Mouse (Mus musculus): ENCODE results near the gene Lpar1. TPM values are rescaled to one million over a fixed set of nuclear protein-coding genes. Genes with fewer than 3 reads are reported as not detected.

Lpar1 gene
- polyA plus RNA-seq, 1 experiment from 2014 or later, result 90.5 TPM

DNA sequence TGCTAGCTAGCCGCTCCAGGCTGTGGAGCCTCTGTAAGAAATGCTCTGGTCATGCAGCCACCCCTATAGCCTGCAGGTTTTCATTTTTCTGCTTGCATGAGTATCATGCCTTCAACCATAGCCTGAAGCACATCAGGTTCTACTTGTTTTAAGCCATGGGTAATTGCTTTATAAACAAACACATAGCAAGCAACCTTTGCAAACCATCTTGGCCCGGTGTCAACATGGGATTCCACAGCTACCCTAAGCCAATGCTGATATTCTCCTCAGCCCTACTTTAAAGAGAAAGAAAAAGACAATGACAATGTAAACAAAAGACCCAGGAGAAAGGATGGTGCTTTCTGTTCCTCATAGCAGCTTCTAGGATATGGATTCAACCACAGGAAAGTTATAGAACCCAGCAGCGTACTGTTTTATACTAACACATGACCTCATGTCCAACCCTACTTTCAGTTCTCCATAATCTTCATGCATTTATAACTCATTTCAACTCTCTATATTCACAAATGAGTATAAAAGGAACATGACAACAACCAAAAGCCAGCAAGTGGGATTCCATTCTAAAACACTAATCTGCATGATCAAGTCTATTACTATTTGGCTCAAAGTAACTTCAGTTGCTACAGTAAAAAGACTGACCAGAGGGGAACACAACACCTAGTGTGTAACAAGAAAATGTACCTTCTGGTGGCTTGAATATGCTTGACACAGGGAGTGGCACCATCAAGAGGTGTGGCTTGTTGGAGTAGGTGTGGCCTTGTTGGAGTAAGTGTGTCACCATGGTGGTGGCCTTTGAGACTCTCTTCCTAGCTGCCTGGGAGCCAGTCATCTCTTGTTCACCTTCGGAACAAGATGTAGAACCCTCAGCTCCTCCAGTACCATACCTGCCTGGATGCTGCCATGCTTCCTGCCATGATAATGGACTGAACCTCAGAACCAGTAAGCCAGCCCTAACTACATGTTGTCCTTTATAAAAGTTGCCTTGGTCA lies 46.9 kb downstream of the Lpar1 start:
- WGBS, result 76% methylated on average over 4 of the region's 4 CpGs
- peaks cover 29% of the 10 kb centered on the region for H3K4me1 ChIP-seq
- H3K4me3 ChIP-seq (replicated peaks), result no peak overlapping the region
- H3K9me3 ChIP-seq (replicated peaks), result no peaks in the 10 kb centered on the region
- H3K9ac ChIP-seq, result no peak overlapping the region
- H3K36me3 ChIP-seq, result peaks cover 20% of the 10 kb centered on the region
- no peak for ATAC-seq (ENCODE audit: insufficient number of reproducible peaks, low FRiP score, low TSS enrichment, low read depth)
- H3K4me2 ChIP-seq (replicated peaks), result no peak overlapping the region
- H3K27me3 ChIP-seq, result no peaks in the 10 kb centered on the region
- no peak overlapping the region for H3K27ac ChIP-seq (replicated peaks)

DNA sequence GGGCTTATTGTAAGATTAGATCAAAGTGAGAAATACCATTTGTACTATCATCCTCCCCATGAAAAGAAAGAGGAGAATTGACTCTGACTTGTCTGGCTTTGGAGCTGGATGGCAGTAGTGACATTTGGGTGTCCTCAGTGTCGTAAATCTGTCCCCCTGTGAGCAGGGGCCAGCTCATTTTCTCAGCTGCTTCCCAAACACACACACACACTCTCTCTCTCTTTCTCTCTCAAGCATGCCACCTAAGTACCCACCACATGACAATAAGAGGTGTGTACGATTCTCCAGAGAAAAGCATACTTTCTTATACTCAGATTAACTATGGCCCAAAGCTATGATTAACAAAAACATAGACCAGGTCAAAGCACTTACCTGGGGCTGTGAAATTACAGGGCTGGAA lies 49.4 kb downstream of the Lpar1 start:
- H3K4me1 ChIP-seq, result peaks cover 49% of the 10 kb centered on the region
- peaks cover 20% of the 10 kb centered on the region for H3K36me3 ChIP-seq
- H3K4me3 ChIP-seq (replicated peaks), result no peak overlapping the region
- no peak overlapping the region for H3K27ac ChIP-seq (replicated peaks)
- H3K27me3 ChIP-seq, result no peaks in the 10 kb centered on the region
- no peak overlapping the region for H3K9ac ChIP-seq
- no peaks in the 10 kb centered on the region for H3K9me3 ChIP-seq (replicated peaks)
- H3K4me2 ChIP-seq (replicated peaks), result no peak overlapping the region
- ATAC-seq (ENCODE audit: insufficient number of reproducible peaks, low FRiP score, low TSS enrichment, low read depth), result no peak
- 82% methylated on average over 2 of the region's 2 CpGs for WGBS

DNA sequence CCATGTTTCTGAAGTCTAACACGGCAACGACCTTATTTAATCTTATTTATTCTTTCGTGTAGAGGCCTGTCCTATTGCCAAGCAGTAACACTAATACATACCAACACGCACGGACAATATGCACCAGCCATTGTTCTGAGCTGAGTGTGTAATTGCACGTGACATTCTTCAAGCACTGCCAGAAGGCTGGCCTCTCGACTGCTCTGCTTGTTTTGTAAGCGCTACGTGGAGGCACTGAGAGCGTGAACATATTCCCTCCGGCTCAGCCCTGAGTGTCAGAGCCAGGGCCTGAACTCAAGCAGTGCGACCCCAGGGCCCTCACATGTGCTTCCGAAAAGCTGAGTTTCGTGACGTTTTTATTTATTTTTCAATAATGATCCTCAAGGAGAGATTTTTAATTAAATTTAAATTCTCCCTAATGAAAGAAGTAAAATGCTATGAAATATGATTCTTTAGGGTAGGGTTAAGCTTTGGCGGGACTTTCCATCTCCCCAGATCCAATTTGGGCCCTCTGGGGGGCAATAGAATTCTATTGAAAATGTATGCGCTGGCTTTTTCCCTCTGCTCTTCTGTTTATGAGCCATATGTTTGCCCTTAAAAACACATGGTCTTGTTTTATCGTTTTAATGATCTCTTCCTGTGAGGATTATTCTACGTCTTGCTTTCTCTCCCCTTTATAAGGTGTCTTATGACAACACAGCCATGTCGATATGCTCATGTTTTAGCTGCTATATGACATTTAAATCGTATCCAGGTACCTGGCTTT lies 52.5 kb downstream of the Lpar1 start:
- Histone ChIP-seq H3K4me2 (replicated peaks) (peak overlapping the region; percentile 5; the same call in 1 of the 2 replicates), H3K9ac (no peak overlapping the region), H3K27me3 (no peaks in the 10 kb centered on the region), H3K9me3 (replicated peaks) (no peaks in the 10 kb centered on the region), H3K4me3 (replicated peaks) (no peak overlapping the region), H3K27ac (replicated peaks) (peak overlapping the region; percentile 76), H3K4me1 (peaks cover 56% of the 10 kb centered on the region), H3K36me3 (peaks cover 20% of the 10 kb centered on the region)
- WGBS, result 23% methylated on average over 21 of the region's 21 CpGs
- ATAC-seq (ENCODE audit: insufficient number of reproducible peaks, low FRiP score, low TSS enrichment, low read depth), result peak; percentile 59

DNA sequence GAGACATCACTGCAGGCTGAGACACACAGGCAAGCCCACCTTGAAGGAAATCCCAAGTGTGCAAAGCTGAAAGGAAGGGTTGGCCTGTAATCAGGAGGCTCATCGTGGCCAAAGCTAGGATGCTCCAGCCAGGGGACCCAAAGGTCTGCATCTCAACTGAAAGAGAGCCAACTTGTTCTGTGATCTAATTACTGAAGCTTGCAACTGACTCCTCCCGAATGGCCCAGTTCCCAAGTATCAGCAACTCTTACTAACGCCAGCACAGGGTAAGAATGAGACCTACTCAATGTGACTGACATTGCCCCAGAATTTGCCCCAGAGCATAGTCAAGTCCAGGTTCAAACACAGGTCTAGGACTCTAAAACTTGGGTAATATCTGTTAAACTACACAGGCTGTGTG lies 53.9 kb downstream of the Lpar1 start:
- no peak overlapping the region for H3K9ac ChIP-seq
- no peaks in the 10 kb centered on the region for H3K9me3 ChIP-seq (replicated peaks)
- H3K27me3 ChIP-seq, result no peaks in the 10 kb centered on the region
- peaks cover 54% of the 10 kb centered on the region for H3K4me1 ChIP-seq
- WGBS, result 57% methylated on average over 3 of the region's 3 CpGs
- H3K27ac ChIP-seq (replicated peaks), result no peak overlapping the region
- H3K4me2 ChIP-seq (replicated peaks), result no peak overlapping the region
- H3K4me3 ChIP-seq (replicated peaks), result no peak overlapping the region
- H3K36me3 ChIP-seq, result peaks cover 20% of the 10 kb centered on the region
- no peak for ATAC-seq (ENCODE audit: insufficient number of reproducible peaks, low FRiP score, low TSS enrichment, low read depth)

DNA sequence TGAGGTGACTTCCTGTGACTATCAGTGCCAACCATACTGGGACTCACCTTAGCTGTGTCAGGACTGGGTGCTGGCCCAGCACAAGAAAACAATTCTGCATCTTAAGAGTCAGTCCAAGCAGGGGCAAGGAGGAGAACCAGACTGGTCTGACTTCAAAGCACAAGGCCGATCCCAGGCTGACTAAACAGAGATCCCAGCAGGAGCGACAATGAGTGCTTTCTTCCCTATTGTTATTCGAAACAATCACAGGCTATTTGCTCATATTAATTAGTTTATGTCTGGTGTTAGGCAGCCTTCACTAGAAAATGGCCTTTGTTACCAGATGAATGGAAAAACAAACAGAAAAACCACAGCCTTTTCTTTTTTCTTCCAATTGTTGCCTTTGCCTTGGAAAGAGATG lies 54.5 kb downstream of the Lpar1 start:
- peaks cover 14% of the 10 kb centered on the region for H3K36me3 ChIP-seq
- H3K4me3 ChIP-seq (replicated peaks), result no peak overlapping the region
- no peak for ATAC-seq (ENCODE audit: insufficient number of reproducible peaks, low FRiP score, low TSS enrichment, low read depth)
- no peaks in the 10 kb centered on the region for H3K9me3 ChIP-seq (replicated peaks)
- 0 out of 2 replicates have a peak overlapping the region, but pooled peaks have one; percentile 3 for H3K27ac ChIP-seq (replicated peaks)
- H3K9ac ChIP-seq, result no peak overlapping the region
- H3K4me2 ChIP-seq (replicated peaks), result no peak overlapping the region
- H3K4me1 ChIP-seq, result peaks cover 54% of the 10 kb centered on the region
- WGBS, result 80% methylated on average over 3 of the region's 3 CpGs
- H3K27me3 ChIP-seq, result no peaks in the 10 kb centered on the region

DNA sequence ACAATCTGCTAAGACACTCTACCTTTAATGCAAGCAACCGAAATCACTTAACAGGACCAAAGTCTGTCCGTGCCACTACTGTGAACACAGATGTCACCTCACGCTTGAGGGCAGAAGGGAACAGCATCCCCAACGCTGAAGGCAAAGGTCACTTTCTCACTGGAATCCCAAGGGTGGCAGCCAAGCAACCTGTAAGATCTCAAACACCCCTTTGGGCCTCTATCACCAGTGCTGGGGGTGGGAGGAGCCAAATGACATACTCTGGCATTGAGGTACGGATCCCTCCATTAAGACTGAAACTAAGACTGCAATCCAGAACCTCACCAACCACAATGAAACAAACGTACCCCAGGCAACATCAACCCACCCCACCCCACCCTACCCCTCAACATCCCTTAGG lies 55.0 kb downstream of the Lpar1 start:
- WGBS, result 64% methylated on average over 6 of the region's 6 CpGs
- no peak overlapping the region for H3K9ac ChIP-seq
- no peak for ATAC-seq (ENCODE audit: insufficient number of reproducible peaks, low FRiP score, low TSS enrichment, low read depth)
- no peaks in the 10 kb centered on the region for H3K27me3 ChIP-seq
- H3K36me3 ChIP-seq, result peaks cover 9% of the 10 kb centered on the region
- no peak overlapping the region for H3K4me3 ChIP-seq (replicated peaks)
- no peak overlapping the region for H3K4me2 ChIP-seq (replicated peaks)
- 0 out of 2 replicates have a peak overlapping the region, but pooled peaks have one; percentile 48 for H3K27ac ChIP-seq (replicated peaks)
- peaks cover 54% of the 10 kb centered on the region for H3K4me1 ChIP-seq
- H3K9me3 ChIP-seq (replicated peaks), result no peaks in the 10 kb centered on the region

DNA sequence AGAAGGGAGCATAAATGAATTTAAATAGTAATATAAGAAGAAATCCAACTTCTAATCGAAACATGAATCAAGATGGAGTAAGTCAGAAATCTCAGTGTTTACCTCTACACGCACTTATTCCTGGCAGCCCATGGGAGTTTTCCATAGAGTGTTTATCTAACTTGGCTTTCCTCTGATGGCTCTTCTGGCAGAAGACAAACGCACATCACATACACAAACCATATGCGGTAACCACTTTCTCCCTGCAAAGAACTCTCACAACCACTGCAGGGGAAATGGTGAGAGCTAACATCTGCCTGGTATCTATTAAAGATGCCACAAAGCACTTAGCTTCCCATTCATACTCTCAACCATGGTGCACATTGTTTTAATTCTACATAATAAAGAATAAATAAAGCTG lies 56.4 kb downstream of the Lpar1 start:
- 47% methylated on average over 4 of the region's 4 CpGs for whole genome bisulfite sequencing
- peak overlapping the region; percentile 48; the same call in 1 of the 2 replicates for H3K27ac ChIP-seq (replicated peaks)
- H3K9me3 ChIP-seq (replicated peaks), result no peaks in the 10 kb centered on the region
- peaks cover 53% of the 10 kb centered on the region for H3K4me1 ChIP-seq
- no peaks in the 10 kb centered on the region for H3K27me3 ChIP-seq
- H3K36me3 ChIP-seq, result no peaks in the 10 kb centered on the region
- H3K4me3 ChIP-seq (replicated peaks), result no peak overlapping the region
- peak; percentile 55; the same call in 1 of the 2 replicates for ATAC-seq (ENCODE audit: insufficient number of reproducible peaks, low FRiP score, low TSS enrichment, low read depth)
- no peak overlapping the region for H3K9ac ChIP-seq
- no peak overlapping the region for H3K4me2 ChIP-seq (replicated peaks)

DNA sequence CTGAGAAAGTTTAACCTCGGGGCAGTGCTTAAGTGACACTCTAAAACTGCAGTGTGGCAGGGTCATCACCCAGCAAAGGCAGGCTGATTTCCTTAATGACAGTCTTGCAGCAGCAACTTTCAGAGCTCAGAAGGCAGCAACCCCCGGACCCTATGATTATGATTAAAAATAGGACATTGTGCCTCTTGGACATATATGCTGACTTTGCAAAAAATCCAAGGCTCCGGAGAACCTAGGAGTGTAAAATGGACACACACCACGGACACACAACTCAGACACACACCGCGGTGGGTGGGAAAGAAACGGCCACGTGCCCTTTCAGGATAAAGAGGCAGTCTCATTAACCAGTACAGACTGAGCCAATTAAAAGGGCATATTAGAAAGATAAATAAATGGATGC lies 57.0 kb downstream of the Lpar1 start:
- no peaks in the 10 kb centered on the region for H3K27me3 ChIP-seq
- no peak for ATAC-seq (ENCODE audit: insufficient number of reproducible peaks, low FRiP score, low TSS enrichment, low read depth)
- H3K9me3 ChIP-seq (replicated peaks), result no peaks in the 10 kb centered on the region
- no peak overlapping the region for H3K4me3 ChIP-seq (replicated peaks)
- WGBS, result 56% methylated on average over 8 of the region's 8 CpGs
- peak overlapping the region; percentile 48 for H3K27ac ChIP-seq (replicated peaks)
- no peak overlapping the region for H3K9ac ChIP-seq
- no peaks in the 10 kb centered on the region for H3K36me3 ChIP-seq
- H3K4me1 ChIP-seq, result peaks cover 49% of the 10 kb centered on the region
- no peak overlapping the region for H3K4me2 ChIP-seq (replicated peaks)

DNA sequence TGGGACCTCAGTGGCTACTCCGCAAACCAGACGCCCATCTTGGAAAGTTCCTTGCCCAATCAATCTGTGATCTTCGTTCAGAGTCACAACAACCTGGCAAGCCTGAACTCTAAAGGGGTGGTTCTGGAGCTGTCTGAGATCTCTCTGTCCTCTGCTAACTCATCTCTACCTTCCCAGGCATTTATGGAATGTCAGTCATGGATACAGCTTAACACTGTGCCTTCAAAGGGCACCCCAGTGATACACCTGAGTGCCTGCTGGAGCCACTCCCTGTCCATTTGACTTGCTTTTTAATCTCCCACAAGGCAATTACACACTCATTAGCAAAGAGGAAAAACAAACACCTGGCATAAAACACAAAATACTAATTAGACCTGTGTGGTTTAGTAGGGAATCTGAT lies 62.0 kb downstream of the Lpar1 start:
- Histone ChIP-seq H3K36me3 (peaks cover 3% of the 10 kb centered on the region), H3K4me3 (replicated peaks) (no peak overlapping the region), H3K27ac (replicated peaks) (no peak overlapping the region), H3K4me2 (replicated peaks) (no peak overlapping the region), H3K9ac (no peak overlapping the region), H3K9me3 (replicated peaks) (no peaks in the 10 kb centered on the region), H3K27me3 (no peaks in the 10 kb centered on the region), H3K4me1 (peaks cover 3% of the 10 kb centered on the region; the same call in 1 of the 2 replicates)
- ATAC-seq (ENCODE audit: insufficient number of reproducible peaks, low FRiP score, low TSS enrichment, low read depth), result no peak
- 75% methylated on average over 3 of the region's 3 CpGs for WGBS

DNA sequence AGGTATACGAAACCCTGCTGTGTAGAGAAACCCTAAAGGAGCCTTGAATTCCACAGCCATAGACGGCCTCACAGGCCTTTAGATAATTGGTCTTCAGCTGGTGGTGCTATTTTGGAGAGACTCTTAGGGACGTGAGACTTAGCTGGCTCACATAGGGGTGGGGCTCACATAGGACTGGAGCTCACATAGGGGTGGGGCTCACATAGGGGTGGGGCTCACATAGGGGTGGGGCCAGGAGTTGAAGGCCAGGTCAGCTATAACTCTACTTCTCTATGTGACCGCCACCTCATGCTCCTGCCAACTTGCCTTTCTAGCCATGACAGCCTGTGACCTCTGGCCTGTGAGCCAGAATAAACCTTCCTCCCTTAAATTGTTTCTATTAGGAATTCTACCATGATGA lies 63.3 kb downstream of the Lpar1 start:
- WGBS, result 73% methylated on average over 4 of the region's 4 CpGs
- Histone ChIP-seq H3K9ac (no peak overlapping the region), H3K27me3 (no peaks in the 10 kb centered on the region), H3K4me1 (no peaks in the 10 kb centered on the region), H3K4me2 (replicated peaks) (no peak overlapping the region), H3K9me3 (replicated peaks) (no peaks in the 10 kb centered on the region), H3K27ac (replicated peaks) (no peak overlapping the region), H3K4me3 (replicated peaks) (no peak overlapping the region), H3K36me3 (peaks cover 13% of the 10 kb centered on the region)
- ATAC-seq (ENCODE audit: insufficient number of reproducible peaks, low FRiP score, low TSS enrichment, low read depth), result no peak

DNA sequence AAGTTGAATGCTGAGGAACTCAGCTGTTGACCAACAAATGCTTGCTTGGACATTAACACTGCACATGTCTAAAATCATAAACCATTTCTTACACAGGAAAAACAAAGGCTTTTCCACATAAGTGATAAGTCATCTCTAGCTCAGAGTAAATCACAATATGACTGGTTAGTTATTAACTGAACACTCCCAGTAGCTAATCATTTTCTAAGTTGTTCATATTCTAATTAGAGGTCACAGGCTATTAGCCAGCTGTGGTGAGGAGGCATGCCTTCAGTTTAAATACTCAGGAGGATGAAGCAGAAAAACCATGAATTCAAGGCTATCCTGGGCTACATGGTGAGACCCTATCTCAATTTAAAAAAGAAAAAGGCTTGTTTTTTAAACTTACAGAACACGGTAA lies 75.1 kb downstream of the Lpar1 start:
- Histone ChIP-seq H3K36me3 (peaks cover 18% of the 10 kb centered on the region), H3K9me3 (replicated peaks) (no peaks in the 10 kb centered on the region)
- WGBS, result 95% methylated on average over 1 of the region's 1 CpGs

More for the DNA sequence above, 75.1 kb downstream of the Lpar1 start:
- ATAC-seq (ENCODE audit: insufficient number of reproducible peaks, low FRiP score, low TSS enrichment, low read depth), result no peak
- Histone ChIP-seq H3K4me3 (replicated peaks) (no peak overlapping the region), H3K27ac (replicated peaks) (no peak overlapping the region), H3K4me2 (replicated peaks) (no peak overlapping the region), H3K27me3 (no peaks in the 10 kb centered on the region), H3K9ac (no peak overlapping the region), H3K4me1 (no peaks in the 10 kb centered on the region)

Measured in embryonic facial prominence, embryonic 15.5 days (tissue).